In the genomic region with DNA sequence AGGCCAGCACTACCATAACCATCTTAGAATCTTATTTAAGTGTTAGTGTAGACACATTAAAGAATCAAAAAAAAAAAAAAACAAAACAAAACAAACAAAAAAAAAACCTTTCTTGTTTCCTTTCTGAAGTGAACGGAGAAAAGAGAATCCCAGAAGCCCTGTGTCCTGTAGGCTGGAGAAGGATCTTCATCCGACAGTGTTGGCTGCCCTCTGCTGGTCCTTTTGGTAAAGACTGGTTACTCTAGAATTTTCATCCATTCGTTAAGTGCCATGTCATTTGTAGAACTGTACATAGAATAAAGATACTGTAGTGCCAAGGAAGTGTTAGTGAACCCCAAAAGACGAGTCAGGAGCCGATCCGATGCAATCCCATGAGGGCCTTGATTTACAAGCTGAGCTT, we compare ENCODE assay signal across 9 mouse cellular contexts. TPM values are rescaled to one million over a fixed set of nuclear protein-coding genes. Genes with fewer than 3 reads are reported as not detected.
DNase-seq lines count a peak whose midpoint lies in the region; ATAC-seq and TF ChIP-seq lines count a peak whose summit lies in the region.
"Had no signal": no experiment of that assay in that cellular context is flagged by ENCODE, and none has a peak within 500 bp of the region (broad histone marks: within the 10 kb centered on the region; RNA-seq: fewer than 3 reads in every experiment).

No protein-coding gene starts in this region.

- WGBS in kidney, adult 2 months = 23% methylated on average over 6 of the region's 6 CpGs
- 24% methylated on average over 6 of the region's 6 CpGs for WGBS in kidney, embryonic 15.5 days
- 31% methylated on average over 6 of the region's 6 CpGs for WGBS in forebrain, embryonic 10.5 days
- 27% methylated on average over 6 of the region's 6 CpGs for WGBS in hindbrain, embryonic 15.5 days
- WGBS in midbrain, postnatal 0 days = 29% methylated on average over 6 of the region's 6 CpGs

- no peak for ATAC-seq in kidney, embryonic 15.5 days (replicated peaks; ENCODE audit: low FRiP score)
- peak; percentile 80 for ATAC-seq in hindbrain, embryonic 15.5 days (ENCODE audit: low FRiP score, low read depth)
- peak; percentile 60; the same call in 1 of the 2 replicates for ATAC-seq in midbrain, postnatal 0 days (ENCODE audit: low FRiP score)

- intact Hi-C loops in left cerebral cortex, postnatal 14 days (cut with DNase I) = loop anchor here (5.0 kb wide), 3 partner anchors 353 to 783 kb away; no protein-coding TSS in a partner anchor

- TF ChIP-seq POLR2A in kidney, adult 2 months (IDR thresholded peaks at IDR 0.05; ENCODE audit: low read depth, low read length) = no peak

- no peaks in the 10 kb centered on the region for H3K36me3 ChIP-seq in kidney, adult 2 months (ENCODE audit: control insufficient read depth, insufficient read depth, low read length)
- no peaks in the 10 kb centered on the region for H3K36me3 ChIP-seq in kidney, embryonic 15.5 days
- no peaks in the 10 kb centered on the region for H3K36me3 ChIP-seq in forebrain, embryonic 10.5 days (replicated peaks)
- no peaks in the 10 kb centered on the region for H3K36me3 ChIP-seq in hindbrain, embryonic 15.5 days
- no peaks in the 10 kb centered on the region for H3K36me3 ChIP-seq in midbrain, postnatal 0 days (ENCODE audit: insufficient read depth, low read length)
- H3K36me3 ChIP-seq: embryonic facial prominence, embryonic 12.5 days had no signal

- no peak overlapping the region for H3K9ac ChIP-seq in kidney, embryonic 15.5 days
- H3K9ac ChIP-seq in hindbrain, embryonic 15.5 days = no peak overlapping the region
- no peak overlapping the region for H3K9ac ChIP-seq in midbrain, postnatal 0 days (replicated peaks; ENCODE audit: low read length, poor library complexity, severe bottlenecking)
- H3K9ac ChIP-seq: embryonic facial prominence, embryonic 12.5 days had no signal

- H3K9me3 ChIP-seq in kidney, embryonic 15.5 days (replicated peaks) = no peaks in the 10 kb centered on the region
- no peaks in the 10 kb centered on the region for H3K9me3 ChIP-seq in forebrain, embryonic 10.5 days
- no peaks in the 10 kb centered on the region for H3K9me3 ChIP-seq in hindbrain, embryonic 15.5 days
- H3K9me3 ChIP-seq in midbrain, postnatal 0 days (ENCODE audit: low read length) = no peaks in the 10 kb centered on the region
- H3K9me3 ChIP-seq: embryonic facial prominence, embryonic 12.5 days had no signal

- DNase-seq in kidney, adult 2 months = peak; percentile 57
- DNase-seq in adrenal gland, postnatal 36 days = peak; percentile 64 to 75
- DNase-seq in forebrain, embryonic 10.5 days (ENCODE audit: extremely low spot score, low spot score) = peak; percentile 46
- peak; percentile 75 to 88 for DNase-seq in left cerebral cortex, postnatal 14 days (ENCODE audit: low spot score in 2 of 2)
- peak; percentile 88 for DNase-seq in midbrain, postnatal 0 days (ENCODE audit: low spot score)
- peak; percentile 31 for DNase-seq in urinary bladder, postnatal 36 days (ENCODE audit: low spot score in 2 of 2)

- TF ChIP-seq CTCF in kidney, adult 2 months (conservative IDR thresholded peaks at IDR 0.05; ENCODE audit: insufficient read depth, insufficient read length, low read depth, low read length) = peak; percentile 74
- TF ChIP-seq CTCF in midbrain, postnatal 0 days (IDR thresholded peaks at IDR 0.05) = peak; percentile 89

- no peaks in the 10 kb centered on the region; the same call in 1 of the 2 replicates for H3K27me3 ChIP-seq in kidney, adult 2 months (replicated peaks; ENCODE audit: control insufficient read depth, insufficient read depth, low read length)
- H3K27me3 ChIP-seq in kidney, embryonic 15.5 days = no peaks in the 10 kb centered on the region
- H3K27me3 ChIP-seq in forebrain, embryonic 10.5 days (ENCODE audit: poor library complexity, severe bottlenecking) = no peaks in the 10 kb centered on the region
- H3K27me3 ChIP-seq in hindbrain, embryonic 15.5 days = no peaks in the 10 kb centered on the region
- H3K27me3 ChIP-seq in midbrain, postnatal 0 days (ENCODE audit: insufficient read depth, low read length) = no peaks in the 10 kb centered on the region
- H3K27me3 ChIP-seq: embryonic facial prominence, embryonic 12.5 days had no signal

- H3K4me2 ChIP-seq in kidney, embryonic 15.5 days = no peak overlapping the region
- no peak overlapping the region for H3K4me2 ChIP-seq in hindbrain, embryonic 15.5 days
- H3K4me2 ChIP-seq in midbrain, postnatal 0 days (ENCODE audit: low read depth, low read length, poor library complexity, severe bottlenecking) = no peak overlapping the region
- H3K4me2 ChIP-seq: embryonic facial prominence, embryonic 12.5 days had no signal

- no peak overlapping the region for H3K4me3 ChIP-seq in kidney, adult 2 months (ENCODE audit: insufficient read depth, low read depth, low read length)
- no peak overlapping the region for H3K4me3 ChIP-seq in kidney, embryonic 15.5 days (replicated peaks)
- H3K4me3 ChIP-seq in forebrain, embryonic 10.5 days = no peak overlapping the region
- no peak overlapping the region for H3K4me3 ChIP-seq in hindbrain, embryonic 15.5 days
- no peak overlapping the region for H3K4me3 ChIP-seq in midbrain, postnatal 0 days (ENCODE audit: low read depth, low read length)
- H3K4me3 ChIP-seq: embryonic facial prominence, embryonic 12.5 days had no signal

- no peaks in the 10 kb centered on the region for H3K4me1 ChIP-seq in kidney, adult 2 months (ENCODE audit: control insufficient read depth, insufficient read depth, low read length)
- peaks cover under 1% of the 10 kb centered on the region; the same call in 1 of the 2 replicates for H3K4me1 ChIP-seq in kidney, embryonic 15.5 days
- no peaks in the 10 kb centered on the region for H3K4me1 ChIP-seq in forebrain, embryonic 10.5 days
- H3K4me1 ChIP-seq in hindbrain, embryonic 15.5 days (replicated peaks) = no peaks in the 10 kb centered on the region
- H3K4me1 ChIP-seq in midbrain, postnatal 0 days (ENCODE audit: insufficient read depth, low read length) = no peaks in the 10 kb centered on the region
- H3K4me1 ChIP-seq: embryonic facial prominence, embryonic 12.5 days had no signal

- no peak overlapping the region for H3K27ac ChIP-seq in kidney, adult 2 months (ENCODE audit: insufficient read depth, low read depth, low read length)
- no peak overlapping the region for H3K27ac ChIP-seq in kidney, embryonic 15.5 days
- no peak overlapping the region for H3K27ac ChIP-seq in forebrain, embryonic 10.5 days
- H3K27ac ChIP-seq in hindbrain, embryonic 15.5 days (replicated peaks) = no peak overlapping the region
- no peak overlapping the region for H3K27ac ChIP-seq in midbrain, postnatal 0 days (ENCODE audit: low read depth, low read length)
- H3K27ac ChIP-seq: embryonic facial prominence, embryonic 12.5 days had no signal

RNA-seq across cellular contexts. Expression of a gene that starts 29.0 kb away (rescaled TPM):
- 19.0 and 21.3 TPM in 2 replicates for polyA plus RNA-seq in kidney, adult 2 months (2012; rRNA removed)
- polyA plus RNA-seq in kidney, embryonic 15.5 days (2015; fragmentation: Nextera tagmentation; extraction: Ambion mirVana) = 30.4 and 33.8 TPM in 2 replicates
- 10 to 100 TPM; 21.7 to 58.9 TPM for total RNA-seq in adrenal gland, postnatal 36 days (2021)
- polyA plus RNA-seq in forebrain, embryonic 10.5 days (2016; fragmentation: Nextera tagmentation; extraction: Ambion mirVana) = 35.9 and 41.4 TPM in 2 replicates
- polyA plus RNA-seq in hindbrain, embryonic 15.5 days (2015; fragmentation: Nextera tagmentation; extraction: Ambion mirVana) = 37.4 and 39.4 TPM in 2 replicates
- total RNA-seq in left cerebral cortex, postnatal 14 days (2021) = 10 to 100 TPM; 25.0 to 28.5 TPM
- total RNA-seq in midbrain, postnatal 0 days (2014; rRNA removed) = 55.0 and 73.4 TPM in 2 replicates
- 45.6 and 48.6 TPM in 2 replicates for polyA plus RNA-seq in midbrain, postnatal 0 days (2015; fragmentation: Nextera tagmentation; extraction: Ambion mirVana)

Comparison
In these comparisons a context has a peak if more than half of its experiments do, and no peak if none do; other contexts are left out.
1. DNase-seq: peak in every context shown above with its lines; median percentile 88 in midbrain, postnatal 0 days; 82 in left cerebral cortex, postnatal 14 days; 70 in adrenal gland, postnatal 36 days; 57 in kidney, adult 2 months; 46 in forebrain, embryonic 10.5 days; 31 in urinary bladder, postnatal 36 days.